Mouse (Mus musculus) CH12.LX (cell line): ENCODE measurements around the gene Numb. TPM values are rescaled to one million over a fixed set of nuclear protein-coding genes. Genes with fewer than 3 reads are reported as not detected.

Experiments
- DNase-seq: peaks from one replicate; pipeline ENCODE4 v3.0.0-alpha.2; 2013; ENCODE audit errors: extremely low read depth
- H3K27ac ChIP-seq: 2 replicates; pipeline ENCODE4 v1.5.1; 2012; ENCODE audit warnings: low read depth, mild to moderate bottlenecking, control low read depth, moderate library complexity; ENCODE audit not compliant: insufficient read depth
- H3K27me3 ChIP-seq: replicated peaks from 2 replicates; pipeline ENCODE3; 2012; ENCODE audit warnings: inconsistent platforms
- H3K36me3 ChIP-seq, 2 experiments: replicated peaks in 1 of 2; 2 replicates each; pipeline versions ENCODE3 to v1.6.1; 2012; ENCODE audit warnings: inconsistent platforms in 1 of 2, low read length in 1 of 2, mild to moderate bottlenecking in 1 of 2, mixed read lengths in 1 of 2, moderate library complexity in 1 of 2; ENCODE audit not compliant: control insufficient read depth in 1 of 2, insufficient read depth in 1 of 2
- H3K4me1 ChIP-seq, 2 experiments: 2 replicates each; pipeline ENCODE4 v1.6.1; 2012; ENCODE audit warnings: inconsistent platforms in 1 of 2, moderate library complexity in 1 of 2; ENCODE audit not compliant: insufficient read depth in 2 of 2, control insufficient read depth in 1 of 2
- H3K4me2 ChIP-seq: 2 replicates; pipeline ENCODE4 v1.6.1; 2012; ENCODE audit warnings: low read depth, mild to moderate bottlenecking, control low read depth; ENCODE audit not compliant: poor library complexity, insufficient read depth, severe bottlenecking
- H3K4me3 ChIP-seq, 3 experiments: fragments of 150-350 bp in 1 of 3; sonication (generic) in 1 of 3; replicated peaks in 1 of 3; 2 replicates each; pipeline versions ENCODE3 to v1.5.1; 2011 to 2012; ENCODE audit warnings: low read depth in 2 of 3, low read length in 2 of 3, mild to moderate bottlenecking in 2 of 3, moderate library complexity in 2 of 3, control low read depth in 1 of 3, improper control_type of control experiment in 1 of 3, inconsistent platforms in 1 of 3, mixed read lengths in 1 of 3; ENCODE audit not compliant: poor library complexity in 1 of 3
- H3K79me2 ChIP-seq: replicated peaks from 2 replicates; pipeline ENCODE4 v1.6.1; 2012; ENCODE audit warnings: mild to moderate bottlenecking, moderate library complexity; ENCODE audit not compliant: control insufficient read depth, poor library complexity, insufficient read depth, severe bottlenecking; ENCODE audit errors: extremely low read depth
- H3K9ac ChIP-seq: 2 replicates; pipeline ENCODE4 v1.6.1; 2012; ENCODE audit warnings: low read depth, mild to moderate bottlenecking, control low read depth, moderate library complexity; ENCODE audit not compliant: insufficient read depth
- H3K9me3 ChIP-seq: replicated peaks from 2 replicates; pipeline ENCODE3; 2012; ENCODE audit warnings: low read length, inconsistent platforms, mixed read lengths
- BHLHE40 ChIP-seq: IDR thresholded peaks from 2 replicates; pipeline ENCODE4 v1.6.1; 2011; ENCODE audit warnings: mild to moderate bottlenecking, low read depth, low read length, improper control_type of control experiment
- CHD1 ChIP-seq: IDR thresholded peaks from 2 replicates; pipeline ENCODE4 v1.6.1; 2012; ENCODE audit warnings: low read depth, low read length, improper control_type of control experiment, inconsistent platforms
- E2F4 ChIP-seq: IDR thresholded peaks from 2 replicates; pipeline ENCODE4 v1.6.1; 2011; ENCODE audit warnings: low read depth, low read length, improper control_type of control experiment; ENCODE audit not compliant: insufficient replicate concordance
- EP300 ChIP-seq: IDR thresholded peaks from 2 replicates; pipeline ENCODE4 v1.6.1; 2011; ENCODE audit warnings: low read length, improper control_type of control experiment
- ETS1 ChIP-seq: conservative IDR thresholded peaks from 2 replicates; pipeline ENCODE4 v1.6.1; 2012; ENCODE audit warnings: low read depth, mild to moderate bottlenecking, inconsistent platforms, low read length, improper control_type of control experiment, moderate library complexity
- JUN ChIP-seq: IDR thresholded peaks from 2 replicates; pipeline ENCODE4 v1.6.1; 2011; ENCODE audit warnings: low read depth, mild to moderate bottlenecking, low read length, improper control_type of control experiment, moderate library complexity; ENCODE audit not compliant: insufficient read depth
- JUND ChIP-seq: conservative IDR thresholded peaks from 2 replicates; pipeline ENCODE4 v1.6.1; 2011; ENCODE audit warnings: low read depth, low read length, improper control_type of control experiment
- MYC ChIP-seq: IDR thresholded peaks from 2 replicates; pipeline ENCODE4 v1.6.1; 2011; ENCODE audit warnings: low read depth, mild to moderate bottlenecking, improper control_type of control experiment, low read length
- NRF1 ChIP-seq: IDR thresholded peaks from 2 replicates; pipeline ENCODE4 v1.6.1; 2014; ENCODE audit warnings: low read depth, mild to moderate bottlenecking, inconsistent platforms, low read length, improper control_type of control experiment, moderate library complexity
- PAX5 ChIP-seq: IDR thresholded peaks from 2 replicates; pipeline ENCODE4 v1.6.1; 2012; ENCODE audit warnings: low read length, inconsistent platforms, mixed read lengths
- POLR2AphosphoS2 ChIP-seq: IDR thresholded peaks from 2 replicates; pipeline ENCODE4 v1.6.1; 2011; ENCODE audit warnings: low read depth, low read length, improper control_type of control experiment
- RAD21 ChIP-seq: IDR thresholded peaks from 2 replicates; pipeline ENCODE4 v1.6.1; 2011; ENCODE audit warnings: low read depth, mild to moderate bottlenecking, low read length, improper control_type of control experiment, moderate library complexity
- SIN3A ChIP-seq: IDR thresholded peaks from 2 replicates; pipeline ENCODE4 v1.6.1; 2012; ENCODE audit warnings: low read length, improper control_type of control experiment, inconsistent platforms
- SMC3 ChIP-seq: IDR thresholded peaks from 2 replicates; pipeline ENCODE4 v1.6.1; 2011; ENCODE audit warnings: low read depth, low read length, improper control_type of control experiment
- TBP ChIP-seq: conservative IDR thresholded peaks from 2 replicates; pipeline ENCODE4 v1.6.1; 2011; ENCODE audit warnings: low read depth, low read length, improper control_type of control experiment
- USF2 ChIP-seq: conservative IDR thresholded peaks from 2 replicates; pipeline ENCODE4 v1.6.1; 2011; ENCODE audit warnings: low read depth, low read length, improper control_type of control experiment
- ZC3H11A ChIP-seq: IDR thresholded peaks from 2 replicates; pipeline ENCODE4 v1.6.1; 2012; ENCODE audit warnings: low read depth, mild to moderate bottlenecking, inconsistent platforms, low read length, improper control_type of control experiment
- ZMIZ1 ChIP-seq: IDR thresholded peaks from 2 replicates; pipeline ENCODE4 v1.6.1; 2012; ENCODE audit warnings: low read depth, mild to moderate bottlenecking, inconsistent platforms, low read length, improper control_type of control experiment
- ZNF384 ChIP-seq: IDR thresholded peaks from 2 replicates; pipeline ENCODE4 v1.6.1; 2012; ENCODE audit warnings: low read depth, low read length, improper control_type of control experiment, inconsistent platforms
- dilution Hi-C: fragments of 300-500 bp; cut with MboI; formaldehyde crosslinking; loops from 2 replicates; pipeline ENCODE4 v1.14.3; 2020; ENCODE audit warnings: low sequenced_read_pairs; ENCODE audit not compliant: extremely low pct_unique_long_range_greater_than_20kb, extremely low pct_ligation_motif_present
- in situ Hi-C: fragments of 300-500 bp; cut with MboI; formaldehyde crosslinking; loops from 3 replicates; pipeline ENCODE4 v1.14.3; 2019; ENCODE audit warnings: low sequenced_read_pairs, low pct_ligation_motif_present, low pct_unique_long_range_greater_than_20kb, mixed read lengths
- polyA plus RNA-seq: library from polyadenylated mRNA; unstranded; fragments of >175 nt; gene quantifications from 2 replicates; pipeline ENCODE4 v1.2.1, GENCODE M21; 2012; ENCODE audit warnings: low read depth; ENCODE audit not compliant: insufficient read length
- total RNA-seq, 2 experiments: library from RNA; depleted of rRNA; stranded (reverse); fragments of 300-350 nt in 1 of 2; fragments of >200 nt in 1 of 2; gene quantifications; 2 replicates each; pipeline ENCODE4 v1.2.3; 2012 to 2014

The Numb gene
- total and polyA plus RNA-seq, 3 experiments: 5.3 to 6.9 (median 5.7) TPM

GRCm38 (mm10) chr12:83861880-83862279 is 59.9 kb downstream of the Numb start:
- Histone ChIP-seq H3K9ac (no peak overlapping the region), H3K9me3 (peaks cover 7% of the 10 kb centered on the region), H3K27ac (no peak overlapping the region), H3K4me1 (peaks cover 4 to 18% of the 10 kb centered on the region in 2 experiments), H3K79me2 (no peaks in the 10 kb centered on the region; the same call in none of the 2 replicates), H3K36me3 (no peaks in the 10 kb centered on the region), H3K4me3 (no peak overlapping the region), H3K4me2 (no peak overlapping the region), H3K27me3 (no peaks in the 10 kb centered on the region)
- TF ChIP-seq PAX5: no peak
- no peak for TF ChIP-seq USF2
- TF ChIP-seq MYC: no peak
- no peak for TF ChIP-seq ZNF384
- TF ChIP-seq JUND: no peak
- no peak for TF ChIP-seq ZC3H11A
- TF ChIP-seq JUN: no peak
- TF ChIP-seq CHD1: no peak
- TF ChIP-seq POLR2AphosphoS2: no peak
- no peak for TF ChIP-seq RAD21
- no peak for TF ChIP-seq BHLHE40
- no peak for TF ChIP-seq SIN3A
- no peak for TF ChIP-seq NRF1
- no peak for TF ChIP-seq TBP
- no peak for TF ChIP-seq ZMIZ1
- TF ChIP-seq SMC3: no peak
- dilution Hi-C loops (no loop called here), in situ Hi-C loops (no loop called here)
- no peak for DNase-seq

- dilution Hi-C loops (no loop called here), in situ Hi-C loops (no loop called here)
- Histone ChIP-seq H3K27ac (no peak overlapping the region), H3K36me3 (no peaks in the 10 kb centered on the region), H3K4me3 (no peak overlapping the region), H3K9ac (no peak overlapping the region), H3K79me2 (no peaks in the 10 kb centered on the region; the same call in none of the 2 replicates), H3K4me2 (no peak overlapping the region), H3K27me3 (no peaks in the 10 kb centered on the region), H3K9me3 (peaks cover 7% of the 10 kb centered on the region), H3K4me1 (peaks cover 4 to 18% of the 10 kb centered on the region in 2 experiments)
- no peak for DNase-seq
- TF ChIP-seq E2F4 (no peak), EP300 (no peak), POLR2AphosphoS2 (no peak), SMC3 (no peak), USF2 (no peak), RAD21 (no peak), ZNF384 (no peak), ETS1 (no peak)
- TF ChIP-seq, all 38 proteins: peak for 0
Measured at GRCm38 (mm10) chr12:83860688-83861087, 61.0 kb downstream of the Numb start.
